8 mouse cellular contexts compared by ENCODE assay signal in genomic region chr15:77029331-77029991, GRCm38 (mm10). TPM values are rescaled to one million over a fixed set of nuclear protein-coding genes. Genes with fewer than 3 reads are reported as not detected.
A peak's percentile ranks its signal among the peaks of the same experiment; 100 is the strongest.
DNase-seq lines count a peak whose midpoint lies in the region; ATAC-seq lines count a peak whose summit lies in the region.

No protein-coding gene starts in this region.

- H3K9ac ChIP-seq in intestine, embryonic 15.5 days: no peak overlapping the region
- no peak overlapping the region for H3K9ac ChIP-seq in limb, embryonic 12.5 days (replicated peaks)

- H3K4me1 ChIP-seq in intestine, embryonic 15.5 days (replicated peaks): no peaks in the 10 kb centered on the region
- peaks cover 27% of the 10 kb centered on the region for H3K4me1 ChIP-seq in limb, embryonic 12.5 days (replicated peaks)

- DNase-seq in A20 (ENCODE audit: low read depth, low spot score) (peak; percentile 51), R1 (ENCODE audit: low read depth, low spot score) (peak; percentile 82)
- peak; percentile 92 for DNase-seq in embryo, embryonic 10.5 days (ENCODE audit: low spot score)
- peak; percentile 68 for DNase-seq in gastrocnemius, postnatal 25 days
- DNase-seq in naive thymus-derived CD4-positive, alpha-beta T cell, adult 2 months (ENCODE audit: low read depth): peak; percentile 56
- peak; percentile 51 for DNase-seq in yolk sac, embryonic 10.5 days (ENCODE audit: low spot score)

- H3K27ac ChIP-seq in intestine, embryonic 15.5 days: no peak overlapping the region
- peak overlapping the region; percentile 82 for H3K27ac ChIP-seq in limb, embryonic 12.5 days

- H3K9me3 ChIP-seq in intestine, embryonic 15.5 days: no peaks in the 10 kb centered on the region
- no peaks in the 10 kb centered on the region for H3K9me3 ChIP-seq in limb, embryonic 12.5 days

- peak; percentile 45; the same call in 1 of the 2 replicates for ATAC-seq in intestine, embryonic 15.5 days
- peak; percentile 85 for ATAC-seq in limb, embryonic 12.5 days (ENCODE audit: insufficient number of reproducible peaks, insufficient read depth, low FRiP score, low TSS enrichment, low read depth)

- no peaks in the 10 kb centered on the region for H3K36me3 ChIP-seq in intestine, embryonic 15.5 days
- H3K36me3 ChIP-seq in limb, embryonic 12.5 days: no peaks in the 10 kb centered on the region

- H3K4me3 ChIP-seq in intestine, embryonic 15.5 days (replicated peaks): no peak overlapping the region
- H3K4me3 ChIP-seq in limb, embryonic 12.5 days (replicated peaks): no peak overlapping the region

- no peaks in the 10 kb centered on the region for H3K27me3 ChIP-seq in intestine, embryonic 15.5 days (replicated peaks)
- H3K27me3 ChIP-seq in limb, embryonic 12.5 days: no peaks in the 10 kb centered on the region

- H3K4me2 ChIP-seq in intestine, embryonic 15.5 days (replicated peaks): 0 out of 2 replicates have a peak overlapping the region, but pooled peaks have one; percentile 10
- H3K4me2 ChIP-seq in limb, embryonic 12.5 days: peak overlapping the region; percentile 13; the same call in 1 of the 2 replicates

- 30% methylated on average over 7 of the region's 7 CpGs for WGBS in intestine, embryonic 15.5 days
- WGBS in limb, embryonic 12.5 days: 24% methylated on average over 7 of the region's 7 CpGs

RNA-seq across cellular contexts. Expression of gene Apol6, which starts 15.1 kb away (rescaled TPM):
- 10 to 100 TPM; 47.8 to 57.9 TPM for total RNA-seq in gastrocnemius, postnatal 25 days (2021)
- 0.63 and 0.69 TPM in 2 replicates for polyA plus RNA-seq in intestine, embryonic 15.5 days (2015; fragmentation: Nextera tagmentation; extraction: Ambion mirVana)
- not detected in 2 replicates for polyA plus RNA-seq in limb, embryonic 12.5 days (2016; fragmentation: Nextera tagmentation; extraction: Ambion mirVana)

RNA-seq across cellular contexts. Expression of gene Mb, which starts 21.0 kb away (rescaled TPM):
- total RNA-seq in gastrocnemius, postnatal 25 days (2021): 1,000 to 10,000 TPM; 2,592 to 3,528 TPM
- 0.24 and 0.44 TPM in 2 replicates for polyA plus RNA-seq in intestine, embryonic 15.5 days (2015; fragmentation: Nextera tagmentation; extraction: Ambion mirVana)
- 3.3 and 3.7 TPM in 2 replicates for polyA plus RNA-seq in limb, embryonic 12.5 days (2016; fragmentation: Nextera tagmentation; extraction: Ambion mirVana)
